Mouse (Mus musculus) embryo, embryonic 10 days (tissue): ENCODE measurements around the gene Tcf7l2.

Source experiments
- DNase-seq: peaks from one replicate; pipeline ENCODE4 v3.0.0-alpha.2; 2015; ENCODE audit warnings: low spot score

Gene Tcf7l2

DNA sequence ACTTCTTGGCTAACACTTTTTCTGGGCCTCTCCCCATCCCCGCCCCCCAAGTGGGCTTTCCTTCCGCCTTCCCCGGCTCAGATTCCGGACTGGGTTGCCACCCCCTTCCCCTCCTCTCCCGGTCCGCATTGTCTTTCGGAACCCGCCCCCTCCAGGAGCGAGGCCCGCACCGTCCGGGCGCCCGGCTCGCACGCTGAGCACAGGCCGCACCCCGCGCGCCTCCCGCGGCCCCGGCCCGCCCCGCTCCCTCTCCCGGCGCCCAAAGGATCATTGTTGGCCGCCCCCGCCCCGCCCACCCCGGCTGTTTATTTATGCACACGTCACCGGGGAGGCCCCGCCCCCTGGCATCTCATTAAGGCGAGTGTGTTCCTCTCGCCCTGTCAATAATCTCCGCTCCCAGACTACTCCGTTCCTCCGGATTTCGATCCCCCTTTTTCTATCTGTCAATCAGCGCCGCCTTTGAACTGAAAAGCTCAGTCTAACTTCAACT is at the start of gene Tcf7l2:
TSS of gene Tcf7l2 (plus strand) at position 382 of the 490 bp plus-strand sequence.
- DNase-seq = peak; percentile 96

DNA sequence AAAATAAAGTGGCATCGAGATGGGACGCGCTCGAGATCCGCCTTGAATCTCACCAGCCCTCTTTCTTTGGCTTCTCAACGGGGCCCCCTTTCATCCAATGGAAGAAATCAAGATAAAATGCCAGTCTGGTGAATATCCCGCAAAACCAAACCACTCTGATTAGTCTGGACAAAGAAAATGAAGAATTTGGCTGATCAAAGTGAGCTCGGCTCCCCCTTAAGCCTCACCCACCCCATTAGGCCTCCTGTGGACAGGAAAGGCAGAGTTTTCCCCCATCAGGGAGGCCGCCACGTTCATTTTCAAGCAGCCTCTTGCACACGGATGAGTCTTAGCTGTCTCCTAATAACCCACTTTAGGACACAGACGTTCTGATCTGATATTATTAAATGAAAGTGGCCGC is 47.0 kb upstream of the Tcf7l2 start:
- no peak for DNase-seq

DNA sequence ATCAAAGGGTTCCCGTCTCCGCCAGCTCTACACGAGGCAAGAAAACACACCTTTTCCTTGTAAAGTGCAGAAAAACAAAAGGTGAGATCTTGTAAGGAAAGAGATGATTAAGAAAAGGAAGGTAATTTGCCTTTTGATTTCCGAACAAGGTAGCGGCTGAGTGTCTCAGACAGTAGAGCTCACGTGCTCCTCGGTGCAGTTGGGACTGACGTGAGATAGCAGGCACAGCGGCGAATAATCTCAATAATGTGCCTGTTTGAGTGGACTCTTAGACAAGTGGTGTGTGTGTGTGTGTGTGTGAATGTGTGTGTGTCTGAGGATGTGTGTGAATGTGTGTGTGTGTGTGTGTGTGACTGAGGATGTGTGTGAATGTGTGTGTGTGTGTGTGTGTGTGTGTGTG is 46.2 kb upstream of the Tcf7l2 start:
- DNase-seq = no peak

DNA sequence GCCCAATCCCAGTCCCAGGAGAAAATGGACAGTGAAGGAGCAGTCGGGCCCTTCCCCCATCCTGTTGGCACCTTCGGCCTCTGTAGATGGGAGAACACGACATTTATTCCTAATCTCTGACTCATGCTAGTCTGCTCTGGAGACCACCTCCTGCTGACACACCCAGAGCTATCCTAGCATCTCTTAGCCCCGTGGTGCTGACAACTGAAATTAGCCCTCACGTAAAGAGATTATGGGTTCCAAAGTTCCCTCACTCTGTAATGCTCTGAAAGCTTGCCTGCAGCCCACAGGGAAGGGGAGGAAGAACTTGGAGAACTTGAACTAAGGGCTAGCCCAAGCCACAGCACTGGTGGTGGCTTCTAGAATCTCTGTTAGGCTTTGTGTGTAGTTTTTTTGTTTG is 42.7 kb upstream of the Tcf7l2 start:
- DNase-seq = no peak

DNA sequence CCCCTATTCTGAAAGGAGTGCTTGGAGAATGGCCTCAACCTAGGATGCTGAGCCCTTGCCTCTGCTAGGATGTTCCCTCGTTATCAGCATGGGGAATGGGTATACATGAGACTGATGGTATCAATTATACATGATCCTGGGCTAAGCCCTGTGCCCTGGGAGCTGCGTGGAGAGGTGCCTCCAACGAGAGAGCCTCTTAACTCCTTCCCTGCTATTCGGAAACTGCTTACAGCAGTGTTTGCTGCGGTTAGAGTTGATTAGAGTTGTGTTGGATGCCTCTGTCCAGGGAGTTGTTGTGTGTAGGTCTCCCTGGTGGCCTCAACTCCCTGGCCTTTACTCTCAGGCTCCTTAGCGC is 41.4 kb upstream of the Tcf7l2 start:
- no peak for DNase-seq

DNA sequence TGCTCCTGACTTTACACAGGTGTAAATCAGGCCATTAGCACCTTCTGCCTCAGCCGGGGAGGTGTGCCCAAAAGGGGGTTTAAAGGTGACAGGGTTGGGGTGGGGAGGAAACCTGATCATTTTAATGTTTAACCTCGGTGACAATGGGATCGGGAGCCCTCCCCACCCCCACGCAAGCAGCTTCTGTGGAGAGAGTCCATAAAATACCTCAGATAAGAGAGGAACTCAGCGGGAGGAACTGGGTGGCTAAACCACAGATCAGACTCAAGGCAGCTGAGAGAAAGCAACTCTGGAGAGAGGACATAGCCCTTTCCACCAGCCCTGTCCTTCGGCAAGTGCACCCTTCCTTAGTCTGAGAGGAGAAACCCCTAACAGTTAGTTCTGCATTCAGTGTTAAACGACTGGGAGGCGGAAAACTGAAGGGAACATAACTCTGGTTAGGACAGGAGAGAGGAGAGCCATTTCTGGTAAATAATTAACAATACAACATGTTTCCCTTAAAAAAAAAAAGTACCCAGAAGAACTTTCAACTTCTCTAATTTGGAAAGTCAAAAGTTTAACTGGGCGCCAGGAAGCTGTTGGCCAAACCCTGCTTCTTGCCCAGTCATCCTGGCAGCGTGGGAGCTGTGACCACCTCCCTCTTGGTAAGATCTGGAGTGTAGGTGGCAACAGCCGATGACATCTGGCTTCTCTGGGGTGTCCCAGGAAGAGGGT is 40.9 kb upstream of the Tcf7l2 start:
- no peak for DNase-seq

DNA sequence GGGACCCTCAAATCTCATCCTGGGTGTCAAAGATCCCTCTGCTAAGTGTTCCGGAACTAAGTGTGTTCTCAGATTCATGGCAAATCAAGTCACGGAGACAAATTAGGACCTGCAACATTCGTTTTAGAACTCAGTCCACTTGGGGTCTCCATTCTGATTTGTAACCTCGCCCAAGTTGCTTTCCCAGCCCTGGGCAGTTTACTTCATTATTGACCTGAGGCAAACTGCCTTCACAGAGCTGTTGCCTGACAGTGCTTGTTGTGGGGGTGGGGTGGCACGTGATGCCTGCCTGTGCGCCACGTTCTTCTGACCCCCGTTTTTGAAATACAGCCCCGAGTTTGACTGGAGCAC is 40.4 kb upstream of the Tcf7l2 start:
- DNase-seq = no peak

DNA sequence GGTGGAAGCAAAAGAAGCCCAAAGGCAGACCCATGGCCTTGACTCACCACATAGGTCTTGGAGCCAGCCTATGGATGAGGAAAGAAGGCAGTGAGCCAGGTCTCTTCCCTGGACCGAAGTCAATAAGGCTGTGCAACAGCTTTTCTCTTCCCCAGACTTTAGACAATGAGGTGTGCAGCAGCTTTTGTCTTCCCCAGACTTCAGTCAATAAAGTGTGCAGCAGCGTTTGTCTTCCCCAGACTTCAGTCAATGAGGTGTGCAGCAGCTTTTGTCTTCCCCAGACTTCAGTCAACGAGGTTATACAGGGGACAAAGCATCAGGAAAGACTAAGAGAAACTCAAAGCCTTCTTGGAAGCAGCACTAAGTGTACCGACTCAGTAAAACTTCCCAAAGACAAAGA is 39.5 kb upstream of the Tcf7l2 start:
- no peak for DNase-seq

DNA sequence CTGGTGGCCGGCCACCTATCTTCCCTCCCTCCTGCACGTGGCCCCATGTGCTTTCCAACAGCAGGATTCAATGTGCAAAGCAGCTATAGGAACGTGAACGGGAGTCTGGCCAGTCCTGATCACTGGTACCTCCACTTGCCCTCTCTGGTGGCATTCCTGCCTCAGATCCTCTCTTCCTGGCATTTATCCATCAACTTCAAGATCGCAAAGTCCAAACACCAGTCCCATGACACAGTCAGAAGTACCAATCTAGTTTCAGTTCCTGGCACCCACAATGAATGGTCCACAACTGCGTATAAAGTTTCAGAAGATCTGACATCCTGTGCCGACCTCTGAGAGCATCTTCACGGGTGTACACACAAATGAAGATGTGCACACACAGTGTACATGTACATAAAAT is 38.9 kb upstream of the Tcf7l2 start:
- no peak for DNase-seq

DNA sequence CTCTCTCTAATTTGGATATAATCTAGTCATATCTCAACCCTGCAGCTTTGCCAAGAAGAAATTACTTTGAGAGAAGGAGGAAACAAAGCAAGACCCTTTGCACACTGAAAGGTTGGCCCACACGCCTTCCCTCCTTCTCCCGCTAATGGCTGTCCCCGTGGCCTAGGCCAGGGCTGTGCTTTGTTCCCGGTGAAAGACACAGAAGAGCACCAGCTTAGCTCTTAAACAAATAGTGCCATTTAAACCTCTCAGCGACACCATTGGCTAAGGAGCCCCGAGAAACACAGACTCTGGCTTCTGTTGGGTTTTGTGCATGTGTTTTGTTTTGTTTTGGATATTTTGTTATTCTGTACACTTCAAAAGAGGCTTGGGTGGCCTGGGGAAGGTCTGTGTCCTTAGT is 37.5 kb upstream of the Tcf7l2 start:
- no peak for DNase-seq

DNA sequence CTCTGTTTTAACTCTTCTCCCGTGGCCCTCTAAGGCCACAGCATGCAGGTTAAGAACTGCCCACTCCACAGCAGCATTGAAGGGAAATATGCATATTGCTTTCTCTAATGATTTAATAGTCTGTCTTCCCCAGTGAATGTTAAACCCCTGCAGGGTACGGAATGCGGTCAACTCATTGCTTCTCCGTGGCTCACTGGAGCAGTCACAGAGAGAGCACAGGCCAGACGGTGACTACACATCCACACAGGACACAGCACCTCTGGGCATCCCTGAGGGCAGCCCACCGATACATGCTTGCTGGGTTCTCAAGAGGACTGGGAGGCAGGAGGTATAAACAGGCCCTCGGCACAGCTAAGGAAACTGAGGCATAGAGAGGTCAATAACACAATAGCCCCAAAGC is 35.3 kb upstream of the Tcf7l2 start:
- DNase-seq = no peak

DNA sequence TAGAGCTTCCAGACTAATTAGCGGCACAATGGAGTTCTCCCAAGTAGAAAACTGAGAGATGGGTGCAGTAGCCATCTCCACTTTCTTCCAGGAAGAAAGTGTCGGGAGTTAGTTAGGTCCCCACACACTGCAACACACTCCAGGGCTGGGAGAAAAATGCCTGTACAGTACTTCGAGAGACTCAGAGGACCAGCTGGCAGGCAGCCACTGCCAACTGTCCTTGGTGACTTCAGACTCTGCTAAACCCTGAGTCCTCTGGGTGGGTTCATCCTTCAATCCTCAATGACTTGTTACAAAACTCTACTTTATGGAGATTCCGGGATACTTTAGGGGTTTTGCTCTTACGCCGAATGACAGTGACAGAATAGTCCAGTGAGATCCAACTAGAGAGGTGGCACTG is 34.8 kb upstream of the Tcf7l2 start:
- no peak for DNase-seq

DNA sequence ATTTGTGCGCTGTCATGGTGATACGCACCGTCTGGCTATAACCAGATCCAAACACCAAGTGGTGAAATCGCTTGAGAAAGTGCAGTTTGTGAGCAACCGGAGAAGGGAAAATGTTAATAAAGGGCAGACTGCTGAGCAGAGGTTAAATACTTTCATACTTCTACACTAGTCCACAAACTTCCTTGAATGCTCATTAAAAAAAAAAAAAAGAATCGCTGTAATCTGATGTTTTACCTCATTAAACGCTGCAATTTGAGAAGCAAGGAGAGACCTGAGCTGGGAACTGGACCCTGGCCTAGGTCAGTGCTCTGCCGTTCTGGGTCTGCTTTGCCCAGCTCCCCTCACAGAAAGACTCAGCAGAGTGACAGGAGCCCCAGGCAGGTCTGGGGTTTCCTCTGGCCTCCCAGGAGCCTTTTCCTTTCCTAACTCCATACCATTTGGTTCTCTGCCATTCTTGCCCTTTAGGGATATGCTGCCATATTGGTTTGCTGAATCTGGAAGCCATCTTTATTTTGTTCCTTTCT is 33.5 kb upstream of the Tcf7l2 start:
- DNase-seq = no peak

DNA sequence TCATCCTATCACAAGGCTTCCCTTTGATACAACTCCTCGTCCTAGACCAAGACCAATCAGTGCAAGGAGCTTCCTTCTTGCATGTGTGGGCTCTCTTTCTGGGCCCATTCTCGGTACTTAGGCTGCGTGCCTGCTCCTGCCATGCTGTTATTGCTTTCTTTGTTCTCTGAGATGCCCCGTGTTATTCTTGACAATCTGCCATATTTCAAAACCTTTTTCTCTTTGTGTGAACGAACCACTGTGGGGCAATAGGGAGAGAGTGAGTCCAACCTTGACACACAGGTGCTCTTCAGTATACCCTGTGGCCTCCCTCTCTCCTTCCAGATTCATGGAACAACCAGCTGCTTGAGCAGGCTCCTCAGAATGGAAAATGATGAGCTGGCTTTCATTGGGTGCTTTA is 30.8 kb upstream of the Tcf7l2 start:
- no peak for DNase-seq

DNA sequence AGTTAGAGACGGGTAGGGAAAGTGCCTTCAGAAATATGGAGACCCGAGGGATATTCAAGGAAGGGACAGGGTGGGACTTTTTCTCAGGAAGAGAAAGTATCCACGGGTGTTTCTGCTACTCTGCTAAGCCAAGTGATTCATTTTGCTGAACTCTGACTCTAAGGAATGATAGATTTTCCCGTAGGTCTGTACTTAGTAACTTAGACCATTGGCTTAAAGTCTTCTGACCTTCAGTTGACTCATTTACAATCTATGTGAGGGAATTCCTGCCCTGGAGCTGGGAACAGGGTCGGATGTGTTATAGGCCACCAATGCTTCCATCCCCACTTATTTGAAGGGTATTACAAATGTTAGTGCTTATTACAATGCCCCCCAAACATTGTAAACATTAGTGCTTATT is 29.9 kb upstream of the Tcf7l2 start:
- DNase-seq = no peak

DNA sequence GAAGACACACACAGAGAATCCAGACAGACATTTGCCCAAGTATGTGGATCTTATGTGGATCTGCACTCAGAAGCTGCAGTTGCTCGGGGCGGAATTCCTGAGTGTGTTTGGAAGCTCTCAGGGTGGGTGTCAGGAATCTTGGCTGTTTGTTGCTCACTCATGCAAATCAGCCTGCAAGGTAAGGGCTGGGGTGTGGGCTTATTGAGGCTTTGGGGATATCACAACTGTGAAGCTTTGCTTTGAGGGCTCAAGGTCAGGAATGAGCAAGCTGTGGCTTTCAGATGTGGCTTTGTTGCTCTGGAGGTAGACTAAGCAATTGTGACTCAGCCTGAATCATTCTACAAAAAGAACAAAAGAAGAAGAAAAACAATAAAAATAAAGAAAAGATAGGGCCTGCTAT is 28.9 kb upstream of the Tcf7l2 start:
- no peak for DNase-seq

DNA sequence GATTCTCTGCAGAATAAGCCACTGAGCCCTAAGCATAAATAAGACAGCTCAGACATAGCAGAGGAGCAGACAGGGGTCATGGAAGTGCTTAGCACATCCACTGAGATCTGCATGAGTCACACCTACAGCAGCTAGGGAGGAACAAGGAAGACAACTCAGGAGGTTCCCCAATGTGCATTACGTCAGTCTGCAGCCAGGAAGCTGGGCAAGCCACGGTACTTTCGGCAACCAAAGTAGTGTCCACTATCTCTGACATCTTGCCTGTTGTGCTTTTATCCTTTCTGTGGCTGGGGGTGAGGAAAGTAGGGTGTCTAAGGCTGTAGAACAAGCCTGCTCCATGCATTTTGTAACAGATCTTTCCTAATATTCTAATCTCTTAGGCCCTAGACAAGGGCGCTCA is 27.6 kb upstream of the Tcf7l2 start:
- no peak for DNase-seq

DNA sequence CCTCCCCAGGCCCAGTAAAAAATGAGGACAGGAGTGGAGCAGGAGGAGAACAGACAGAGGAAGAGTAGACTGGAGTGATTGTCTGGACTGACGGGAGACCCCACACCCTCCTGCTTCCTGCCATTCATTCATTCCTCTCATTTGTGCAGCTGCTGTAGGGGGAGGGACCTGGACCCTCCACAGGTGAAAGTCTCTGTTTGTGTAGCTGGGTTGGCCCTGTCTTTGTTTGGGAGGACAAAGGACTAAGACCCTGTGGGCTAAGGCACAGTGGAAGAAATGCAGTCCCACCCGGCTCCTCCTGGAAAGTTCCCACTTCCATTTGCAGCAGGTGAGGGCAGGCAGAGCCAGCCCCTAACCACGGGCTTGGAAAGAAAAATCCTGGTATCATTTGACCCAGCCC is 27.0 kb upstream of the Tcf7l2 start:
- no peak for DNase-seq

DNA sequence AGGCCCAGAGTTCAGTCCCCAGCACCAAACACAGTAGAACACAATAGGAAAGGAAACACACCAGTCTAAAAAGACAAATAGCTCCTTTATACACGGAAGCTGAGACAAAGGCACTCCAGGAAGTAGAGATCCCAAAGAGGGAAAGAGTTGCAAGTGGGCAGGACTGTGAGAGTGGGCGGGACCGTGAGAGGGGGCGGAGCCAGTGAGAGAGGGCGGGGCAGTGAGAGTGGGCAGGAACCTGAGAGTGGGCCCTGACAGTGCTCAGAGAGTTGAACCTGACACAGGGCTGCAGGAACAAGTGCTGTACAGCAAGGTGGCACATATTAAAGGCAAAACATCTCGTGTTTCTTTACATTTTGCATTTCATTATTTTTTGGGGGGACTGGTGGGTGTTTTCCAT is 22.5 kb upstream of the Tcf7l2 start:
- no peak for DNase-seq

DNA sequence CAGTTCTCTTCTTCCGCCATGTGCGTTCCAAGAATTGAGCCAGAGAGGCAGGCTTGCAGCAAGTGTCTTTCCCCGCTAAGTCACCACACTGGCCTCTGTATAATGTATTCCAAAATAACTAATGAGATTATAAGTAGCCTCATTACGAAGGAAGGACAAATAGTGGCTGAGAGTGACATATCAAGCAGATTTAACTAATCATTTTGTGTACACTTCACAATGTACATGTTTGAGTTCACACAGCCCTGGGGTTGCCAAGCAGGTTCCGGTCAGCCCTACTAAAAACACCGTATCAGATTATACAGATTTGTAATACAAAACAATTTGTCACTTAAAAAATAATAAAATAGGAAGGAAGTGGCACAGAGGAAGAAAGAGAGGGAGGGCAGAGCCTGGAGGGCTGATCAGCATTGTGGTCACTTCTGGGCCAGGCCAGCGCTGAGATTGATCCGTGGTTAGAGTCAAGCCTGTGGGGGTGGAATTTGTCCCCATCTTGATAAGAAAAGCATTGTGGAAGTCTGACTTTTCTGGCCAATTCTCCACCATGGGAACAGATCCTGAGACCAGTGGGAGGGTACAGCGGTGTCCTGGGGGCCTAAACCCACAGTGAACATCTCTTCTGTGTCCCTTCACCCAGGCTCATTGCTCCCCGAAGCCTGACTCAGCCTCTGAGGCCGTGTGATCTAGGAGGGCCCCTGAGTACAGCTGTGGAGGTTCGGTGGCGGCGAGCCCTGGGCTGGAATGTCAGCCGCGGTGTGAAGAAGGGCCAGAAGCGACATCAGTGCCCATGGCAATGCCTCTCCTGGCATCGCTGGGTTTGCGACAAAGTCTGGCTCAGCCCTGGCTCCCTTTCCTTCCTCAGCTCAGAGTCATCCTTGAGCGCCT is 21.9 kb upstream of the Tcf7l2 start:
- DNase-seq = no peak

DNA sequence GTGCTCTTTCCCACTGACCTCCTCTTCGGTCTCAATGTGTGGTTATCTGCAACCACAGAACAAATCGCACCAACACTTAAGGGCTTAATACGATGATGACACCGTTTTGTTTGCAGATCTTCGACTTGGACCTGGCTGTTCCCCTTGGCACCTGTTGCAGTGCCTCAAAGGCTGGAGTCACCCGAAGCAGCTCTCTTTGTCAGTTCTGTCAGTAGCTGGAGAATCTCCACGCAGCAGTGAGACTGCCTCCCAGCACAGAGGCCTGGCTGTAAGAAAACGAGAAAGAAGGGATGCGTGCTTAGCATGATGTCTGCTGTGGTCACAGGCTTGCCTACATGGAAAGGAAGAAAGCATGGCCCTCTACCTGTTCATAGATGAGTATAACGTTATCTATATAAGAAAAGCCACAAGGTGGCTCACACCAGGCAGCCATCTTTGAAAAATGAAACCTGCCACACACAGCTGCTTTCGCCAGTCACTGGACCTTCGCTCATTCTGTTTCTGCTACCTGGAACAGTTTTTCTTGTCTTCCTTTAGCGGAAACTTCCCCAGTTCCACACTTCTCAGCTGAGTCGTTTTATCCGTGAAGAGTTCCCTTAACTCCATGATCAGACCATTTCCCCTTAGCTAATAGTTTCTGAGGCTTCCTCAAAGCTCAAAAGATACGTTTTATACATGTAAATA is 21.1 kb upstream of the Tcf7l2 start:
- DNase-seq = no peak

DNA sequence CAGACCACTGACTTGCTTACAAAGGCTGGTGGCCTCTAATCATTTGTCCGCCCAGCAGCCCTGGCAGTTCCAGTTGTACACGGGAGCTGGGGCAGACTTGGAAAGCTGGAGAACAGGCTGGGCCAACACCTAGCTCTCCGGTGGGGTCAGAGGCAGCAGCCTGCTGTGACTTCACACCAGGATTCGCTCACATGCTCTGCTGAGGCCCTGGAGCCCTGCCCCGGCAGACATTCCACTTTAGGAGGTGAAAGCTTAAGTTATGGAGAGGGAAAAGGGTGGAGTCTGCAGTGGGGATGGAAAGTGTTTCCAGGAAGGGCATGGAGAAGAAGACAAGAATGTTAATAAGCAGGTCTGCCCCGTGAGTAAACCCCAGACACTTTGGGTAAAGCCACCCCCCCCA is 19.2 kb upstream of the Tcf7l2 start:
- DNase-seq = no peak

DNA sequence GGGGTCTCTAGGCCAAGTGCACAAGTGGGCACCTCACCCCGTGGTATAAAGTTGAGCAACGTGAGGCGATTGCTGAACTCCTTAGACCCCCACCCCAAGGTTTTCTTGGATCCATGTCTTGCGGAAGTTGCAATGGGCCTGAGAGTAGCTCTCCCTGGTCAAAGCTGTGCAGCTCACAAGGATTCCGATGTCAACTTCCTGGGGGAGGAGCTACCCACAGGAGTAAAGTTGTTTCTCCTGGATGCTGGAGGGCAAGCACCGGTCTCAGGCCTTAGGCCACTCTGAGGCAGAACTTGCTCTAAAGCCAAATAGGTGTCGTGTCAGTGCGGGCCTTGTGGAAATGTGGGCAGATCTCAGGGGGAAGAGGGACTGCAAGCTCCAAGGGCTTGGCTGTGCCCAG is 12.2 kb upstream of the Tcf7l2 start:
- DNase-seq = no peak
